Mouse (Mus musculus) forebrain, postnatal 0 days (tissue): ENCODE results near the gene Cs. TPM values are rescaled to one million over a fixed set of nuclear protein-coding genes. Genes with fewer than 3 reads are reported as not detected.

Experiments
- ATAC-seq: fragments of 200-750 bp; cut with Nextera tagmentation; 2 replicates; pipeline ENCODE4 v1.8.0; 2017; ENCODE audit warnings: mild to moderate bottlenecking, moderate library complexity
- DNase-seq: peaks from one replicate; pipeline ENCODE4 v3.0.0-alpha.2; 2015
- H3K27ac ChIP-seq: fragments of 300-500 bp; sonication (generic); 2 replicates; pipeline ENCODE4 v1.5.1; 2014; ENCODE audit warnings: low read depth, mild to moderate bottlenecking, antibody characterized with exemption, low read length, moderate library complexity, mixed read lengths
- H3K27me3 ChIP-seq: fragments of 300-500 bp; sonication (generic); 2 replicates; pipeline ENCODE4 v1.6.1; 2014; ENCODE audit warnings: mild to moderate bottlenecking, low read length, mixed read lengths; ENCODE audit not compliant: insufficient read depth
- H3K36me3 ChIP-seq: fragments of 300-500 bp; sonication (generic); 2 replicates; pipeline ENCODE4 v1.6.1; 2014; ENCODE audit warnings: mild to moderate bottlenecking, moderate library complexity; ENCODE audit not compliant: insufficient read depth
- H3K4me1 ChIP-seq: fragments of 300-500 bp; sonication (generic); 2 replicates; pipeline ENCODE4 v1.6.1; 2014; ENCODE audit warnings: antibody characterized with exemption; ENCODE audit not compliant: insufficient read depth
- H3K4me2 ChIP-seq: fragments of 300-500 bp; sonication (generic); 2 replicates; pipeline ENCODE4 v1.6.1; 2014; ENCODE audit warnings: low read depth, mild to moderate bottlenecking, moderate library complexity
- H3K4me3 ChIP-seq: fragments of 300-500 bp; sonication (generic); 2 replicates; pipeline ENCODE4 v1.5.1; 2014; ENCODE audit warnings: low read depth, low read length, mixed read lengths
- H3K9ac ChIP-seq: fragments of 300-500 bp; sonication (generic); 2 replicates; pipeline ENCODE4 v1.6.1; 2014; ENCODE audit warnings: mild to moderate bottlenecking
- H3K9me3 ChIP-seq: fragments of 300-500 bp; sonication (generic); 2 replicates; pipeline ENCODE4 v1.6.1; 2016; ENCODE audit warnings: low read length
- CTCF ChIP-seq: sonication (generic); IDR thresholded peaks from 2 replicates; pipeline ENCODE4 v1.5.1; 2016; ENCODE audit warnings: antibody characterized with exemption, control low read depth, low read depth
- WGBS: fragments of 180-500 bp; shearing (Covaris S2); extraction: QIAGEN DNeasy Blood & Tissue Kit; methylation state at CpG from one replicate; pipeline ENCODE4 v1.1.7; 2014; 5-methylcytosine and 5-hydroxymethylcytosine counted together
- polyA plus RNA-seq: library from polyadenylated mRNA; unstranded; fragments of >200 nt; fragmentation: Nextera tagmentation; extraction: Ambion mirVana; gene quantifications from 2 replicates; pipeline ENCODE4 v1.2.1, GENCODE M21; 2015
- total RNA-seq: library from RNA; depleted of rRNA; stranded (reverse); fragments of >200 nt; gene quantifications from 2 replicates; pipeline ENCODE4 v1.2.3, GENCODE M21; 2014

Cs gene
- total and polyA plus RNA-seq, 2 experiments from 2014 or later, result 250 to 255 TPM

- Histone ChIP-seq H3K4me3 (peak within 1 kb of the TSS; percentile 61), H3K4me1 (peaks cover 6% of the 10 kb centered on the region), H3K27ac (peak within 1 kb of the TSS; percentile 98), H3K9me3 (no peaks in the 10 kb centered on the region), H3K4me2 (peak within 1 kb of the TSS; percentile 93), H3K27me3 (no peaks in the 10 kb centered on the region), H3K36me3 (peaks cover 7% of the 10 kb centered on the region), H3K9ac (peak within 1 kb of the TSS; percentile 74)
- WGBS, result 2% methylated on average over 85 of the region's 87 CpGs
- ATAC-seq, result peak; percentile 95
- peak; percentile 94 for DNase-seq
- peak; percentile 1; the same call in 1 of the 2 replicates for TF ChIP-seq CTCF
These were observed 31.1 kb downstream of the Cs start, which contains the start of gene Coq10a for GRCm38 (mm10) chr10:128368402-128369217. Gene Coq10a (minus strand): TSS chr10:128368997.

GRCm38 (mm10) chr10:128369218-128369543 is 31.6 kb downstream of the Cs start:
- peaks cover 6% of the 10 kb centered on the region for H3K4me1 ChIP-seq
- H3K9me3 ChIP-seq, result no peaks in the 10 kb centered on the region
- no peak for TF ChIP-seq CTCF
- no peak for DNase-seq
- peaks cover 5% of the 10 kb centered on the region for H3K36me3 ChIP-seq
- no peaks in the 10 kb centered on the region for H3K27me3 ChIP-seq
- WGBS, result 2% methylated on average over 9 of the region's 9 CpGs
- peak overlapping the region; percentile 74 for H3K9ac ChIP-seq
- H3K4me3 ChIP-seq, result peak overlapping the region; percentile 61
- no peak; the same call in 1 of the 2 replicates for ATAC-seq
- peak overlapping the region; percentile 93 for H3K4me2 ChIP-seq
- H3K27ac ChIP-seq, result peak overlapping the region; percentile 98

- ATAC-seq (no peak), DNase-seq (no peak)
- 78% methylated on average over 6 of the region's 6 CpGs for WGBS
- H3K9me3 ChIP-seq, result no peaks in the 10 kb centered on the region
- H3K27me3 ChIP-seq, result no peaks in the 10 kb centered on the region
- peaks cover under 1% of the 10 kb centered on the region; the same call in 1 of the 2 replicates for H3K36me3 ChIP-seq
- peak overlapping the region; percentile 98 for H3K27ac ChIP-seq
- H3K4me1 ChIP-seq, result peaks cover 6% of the 10 kb centered on the region
- no peak for TF ChIP-seq CTCF
- H3K4me3 ChIP-seq, result peak overlapping the region; percentile 61
- peak overlapping the region; percentile 93 for H3K4me2 ChIP-seq
- peak overlapping the region; percentile 74 for H3K9ac ChIP-seq
These were observed 32.1 kb downstream of the Cs start for GRCm38 (mm10) chr10:128369599-128369998.

GRCm38 (mm10) chr10:128370021-128370420 is 32.5 kb downstream of the Cs start:
- TF ChIP-seq CTCF, result no peak
- H3K4me2 ChIP-seq, result no peak overlapping the region
- no peak overlapping the region for H3K4me3 ChIP-seq
- 54% methylated on average over 5 of the region's 6 CpGs for WGBS
- no peaks in the 10 kb centered on the region for H3K36me3 ChIP-seq
- peaks cover 6% of the 10 kb centered on the region for H3K4me1 ChIP-seq
- no peaks in the 10 kb centered on the region for H3K27me3 ChIP-seq
- H3K9ac ChIP-seq, result no peak overlapping the region
- DNase-seq, result no peak
- H3K27ac ChIP-seq, result no peak overlapping the region
- H3K9me3 ChIP-seq, result no peaks in the 10 kb centered on the region
- ATAC-seq, result no peak

- Histone ChIP-seq H3K9ac (no peak overlapping the region), H3K9me3 (no peaks in the 10 kb centered on the region), H3K36me3 (no peaks in the 10 kb centered on the region), H3K27me3 (no peaks in the 10 kb centered on the region), H3K4me2 (no peak overlapping the region), H3K4me1 (peaks cover 6% of the 10 kb centered on the region), H3K27ac (no peak overlapping the region), H3K4me3 (no peak overlapping the region)
- ATAC-seq (no peak), DNase-seq (no peak)
- TF ChIP-seq CTCF, result no peak
- 59% methylated on average over 4 of the region's 4 CpGs for WGBS
These were observed 33.1 kb downstream of the Cs start for GRCm38 (mm10) chr10:128370601-128371000.

GRCm38 (mm10) chr10:128372142-128372541 is 34.6 kb downstream of the Cs start:
- 83% methylated on average over 5 of the region's 5 CpGs for WGBS

GRCm38 (mm10) chr10:128372989-128373748 is 35.6 kb downstream of the Cs start:
- H3K27me3 ChIP-seq, result no peaks in the 10 kb centered on the region
- no peak for TF ChIP-seq CTCF
- ATAC-seq (no peak), DNase-seq (no peak)
- WGBS, result 90% methylated on average over 6 of the region's 6 CpGs
- no peaks in the 10 kb centered on the region for H3K36me3 ChIP-seq
- no peak overlapping the region for H3K27ac ChIP-seq
- no peak overlapping the region for H3K9ac ChIP-seq
- H3K4me1 ChIP-seq, result peaks cover 10% of the 10 kb centered on the region; the same call in 1 of the 2 replicates
- H3K9me3 ChIP-seq, result no peaks in the 10 kb centered on the region
- H3K4me3 ChIP-seq, result no peak overlapping the region
- H3K4me2 ChIP-seq, result no peak overlapping the region

More at GRCm38 (mm10) chr10:128372142-128372541, 34.6 kb downstream of the Cs start:
- Histone ChIP-seq H3K27ac (no peak overlapping the region), H3K27me3 (no peaks in the 10 kb centered on the region), H3K36me3 (no peaks in the 10 kb centered on the region), H3K4me3 (no peak overlapping the region), H3K9me3 (no peaks in the 10 kb centered on the region), H3K4me1 (peaks cover 13% of the 10 kb centered on the region), H3K9ac (no peak overlapping the region), H3K4me2 (no peak overlapping the region)
- DNase-seq (no peak), ATAC-seq (no peak)
- peak; percentile 42 for TF ChIP-seq CTCF
